Mouse (Mus musculus) hindbrain, embryonic 12.5 days (tissue): Measurements from ENCODE around the gene Taar2. TPM values are rescaled to one million over a fixed set of nuclear protein-coding genes. Genes with fewer than 3 reads are reported as not detected.

Experiments used
- polyA plus RNA-seq: library from polyadenylated mRNA; unstranded; fragments of >200 nt; fragmentation: Nextera tagmentation; extraction: Ambion mirVana; gene quantifications from 2 replicates; pipeline ENCODE4 v1.2.1, GENCODE M21; 2016

Taar2 gene
- polyA plus RNA-seq, 1 experiment from 2014 or later = not detected

Other genes with a start within 250 kb of the Taar2 start
- gene Rps12, start 151.3 kb upstream of the Taar2 start, polyA plus RNA-seq = 113 and 116 TPM in 2 replicates
- 22.5 and 23.5 TPM in 2 replicates for gene Slc18b1, start 141.6 kb upstream of the Taar2 start, polyA plus RNA-seq
- gene Vnn3, start 87.1 kb upstream of the Taar2 start, polyA plus RNA-seq = not detected in 2 replicates
- gene Vnn1, start 43.9 kb upstream of the Taar2 start, polyA plus RNA-seq = 1.3 and 1.6 TPM in 2 replicates
- gene Taar1, start 18.2 kb upstream of the Taar2 start, polyA plus RNA-seq = not detected in 2 replicates
- gene Taar3, start 11.0 kb downstream of the Taar2 start, polyA plus RNA-seq = not detected in 2 replicates
- gene Taar4, start 21.9 kb downstream of the Taar2 start, polyA plus RNA-seq = not detected in 2 replicates
- gene Taar5, start 32.1 kb downstream of the Taar2 start, polyA plus RNA-seq = 1.3 TPM in 1 of 2 replicates, not detected in the other
- gene Taar6, start 47.1 kb downstream of the Taar2 start, polyA plus RNA-seq = 0.41 TPM in 1 of 2 replicates, not detected in the other
- gene Taar7a, start 54.9 kb downstream of the Taar2 start, polyA plus RNA-seq = not detected in 2 replicates
- not detected in 2 replicates for gene Taar7b, start 61.4 kb downstream of the Taar2 start, polyA plus RNA-seq
- gene Taar7d, start 88.7 kb downstream of the Taar2 start, polyA plus RNA-seq = not detected in 2 replicates
- gene Taar7e, start 99.0 kb downstream of the Taar2 start, polyA plus RNA-seq = not detected in 2 replicates
- gene Taar7f, start 110.9 kb downstream of the Taar2 start, polyA plus RNA-seq = not detected in 2 replicates
- not detected in 2 replicates for gene Taar8a, start 137.9 kb downstream of the Taar2 start, polyA plus RNA-seq
- not detected in 2 replicates for gene Taar8b, start 153.7 kb downstream of the Taar2 start, polyA plus RNA-seq
- gene Taar8c, start 163.3 kb downstream of the Taar2 start, polyA plus RNA-seq = not detected in 2 replicates
- not detected in 2 replicates for gene Taar9, start 171.0 kb downstream of the Taar2 start, polyA plus RNA-seq
- gene Stx7, start 210.7 kb downstream of the Taar2 start, polyA plus RNA-seq = 149 and 158 TPM in 2 replicates